Mouse (Mus musculus): ENCODE measurements around the gene Map3k20.

Gene Map3k20

GRCm38 (mm10) chr2:72321591-72321990 is 36.2 kb downstream of the Map3k20 start:
- no peak for DNase-seq (ENCODE audit: low spot score)

GRCm38 (mm10) chr2:72322681-72323353 is 37.4 kb downstream of the Map3k20 start:
- no peak for DNase-seq (ENCODE audit: low spot score)

GRCm38 (mm10) chr2:72324436-72324835 is 39.0 kb downstream of the Map3k20 start:
- no peak for DNase-seq (ENCODE audit: low spot score)

- DNase-seq (ENCODE audit: low spot score), result no peak
These were observed 41.1 kb downstream of the Map3k20 start for GRCm38 (mm10) chr2:72326491-72326890.

- no peak for DNase-seq (ENCODE audit: low spot score)
These were observed 43.0 kb downstream of the Map3k20 start for GRCm38 (mm10) chr2:72328435-72328834.

- no peak for DNase-seq (ENCODE audit: low spot score)
These were observed 45.6 kb downstream of the Map3k20 start for GRCm38 (mm10) chr2:72330955-72331481.

- DNase-seq (ENCODE audit: low spot score), result no peak
These were observed 46.6 kb downstream of the Map3k20 start for GRCm38 (mm10) chr2:72332067-72332466.

- no peak for DNase-seq (ENCODE audit: low spot score)
These were observed 47.8 kb downstream of the Map3k20 start for GRCm38 (mm10) chr2:72333210-72333609.

- no peak for DNase-seq (ENCODE audit: low spot score)
These were observed 51.4 kb downstream of the Map3k20 start for GRCm38 (mm10) chr2:72336840-72337239.

GRCm38 (mm10) chr2:72345281-72345680 is 59.8 kb downstream of the Map3k20 start:
- no peak for DNase-seq (ENCODE audit: low spot score)

- no peak for DNase-seq (ENCODE audit: low spot score)
These were observed 65.9 kb downstream of the Map3k20 start for GRCm38 (mm10) chr2:72351329-72351728.

- DNase-seq (ENCODE audit: low spot score), result no peak
These were observed 66.3 kb downstream of the Map3k20 start for GRCm38 (mm10) chr2:72351776-72352175.

GRCm38 (mm10) chr2:72352756-72353155 is 67.3 kb downstream of the Map3k20 start:
- DNase-seq (ENCODE audit: low spot score), result no peak

- DNase-seq (ENCODE audit: low spot score), result no peak
These were observed 71.0 kb downstream of the Map3k20 start for GRCm38 (mm10) chr2:72356471-72356870.

- DNase-seq (ENCODE audit: low spot score), result no peak
These were observed 76.1 kb downstream of the Map3k20 start for GRCm38 (mm10) chr2:72361572-72361971.

GRCm38 (mm10) chr2:72363449-72363848 is 78.0 kb downstream of the Map3k20 start:
- DNase-seq (ENCODE audit: low spot score), result no peak

- DNase-seq (ENCODE audit: low spot score), result no peak
These were observed 80.5 kb downstream of the Map3k20 start for GRCm38 (mm10) chr2:72365930-72366329.

- DNase-seq (ENCODE audit: low spot score), result no peak
These were observed 81.1 kb downstream of the Map3k20 start for GRCm38 (mm10) chr2:72366503-72366902.

GRCm38 (mm10) chr2:72367850-72368249 is 82.4 kb downstream of the Map3k20 start:
- no peak for DNase-seq (ENCODE audit: low spot score)

GRCm38 (mm10) chr2:72369140-72369600 is 83.7 kb downstream of the Map3k20 start:
- no peak for DNase-seq (ENCODE audit: low spot score)

GRCm38 (mm10) chr2:72372136-72372535 is 86.7 kb downstream of the Map3k20 start:
- DNase-seq (ENCODE audit: low spot score), result no peak

- DNase-seq (ENCODE audit: low spot score), result no peak
These were observed 88.6 kb downstream of the Map3k20 start for GRCm38 (mm10) chr2:72374076-72374475.

GRCm38 (mm10) chr2:72375877-72376276 is 90.4 kb downstream of the Map3k20 start:
- no peak for DNase-seq (ENCODE audit: low spot score)

- DNase-seq (ENCODE audit: low spot score), result no peak
These were observed 91.5 kb downstream of the Map3k20 start for GRCm38 (mm10) chr2:72376946-72377345.

Data from MN1 (cell line).